Mouse (Mus musculus): ENCODE results near the gene Sema3e.

DNA sequence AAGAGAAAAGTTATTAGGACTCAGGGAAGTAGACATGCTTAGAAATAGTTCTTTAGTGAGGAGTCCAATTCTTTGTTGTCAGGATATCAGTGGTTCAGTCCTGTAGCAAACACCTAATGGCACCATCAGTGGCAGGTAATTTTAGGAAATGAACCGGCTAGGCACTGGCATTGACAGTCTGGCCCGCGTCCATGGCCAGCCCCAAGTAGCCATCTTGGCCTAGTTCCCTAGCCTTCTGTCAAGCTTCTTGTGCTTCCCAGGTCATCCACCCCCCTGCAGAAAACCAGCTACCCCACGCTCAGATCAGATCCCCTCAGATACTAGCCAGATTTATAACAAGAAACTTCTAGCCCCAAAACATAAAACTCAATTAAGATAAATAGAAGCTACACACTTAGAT lies 235.1 kb downstream of the Sema3e start:
- TF ChIP-seq CTCF (IDR thresholded peaks at IDR 0.05; ENCODE audit: borderline replicate concordance, control insufficient read depth, extremely low read depth, insufficient read depth, low read length, poor library complexity), result no peak
- no peak for TF ChIP-seq POLR2A (IDR thresholded peaks at IDR 0.05; ENCODE audit: control insufficient read depth, extremely low read depth, insufficient read depth, low read length, poor library complexity)
